Mouse (Mus musculus): ENCODE measurements at regions not wholly inside any gene's neighbourhood (a gene's known extent, or its start where the extent isn't known, plus 50 kb on each side); places are given as distances from the start of the nearest gene placed in this dataset.

DNA sequence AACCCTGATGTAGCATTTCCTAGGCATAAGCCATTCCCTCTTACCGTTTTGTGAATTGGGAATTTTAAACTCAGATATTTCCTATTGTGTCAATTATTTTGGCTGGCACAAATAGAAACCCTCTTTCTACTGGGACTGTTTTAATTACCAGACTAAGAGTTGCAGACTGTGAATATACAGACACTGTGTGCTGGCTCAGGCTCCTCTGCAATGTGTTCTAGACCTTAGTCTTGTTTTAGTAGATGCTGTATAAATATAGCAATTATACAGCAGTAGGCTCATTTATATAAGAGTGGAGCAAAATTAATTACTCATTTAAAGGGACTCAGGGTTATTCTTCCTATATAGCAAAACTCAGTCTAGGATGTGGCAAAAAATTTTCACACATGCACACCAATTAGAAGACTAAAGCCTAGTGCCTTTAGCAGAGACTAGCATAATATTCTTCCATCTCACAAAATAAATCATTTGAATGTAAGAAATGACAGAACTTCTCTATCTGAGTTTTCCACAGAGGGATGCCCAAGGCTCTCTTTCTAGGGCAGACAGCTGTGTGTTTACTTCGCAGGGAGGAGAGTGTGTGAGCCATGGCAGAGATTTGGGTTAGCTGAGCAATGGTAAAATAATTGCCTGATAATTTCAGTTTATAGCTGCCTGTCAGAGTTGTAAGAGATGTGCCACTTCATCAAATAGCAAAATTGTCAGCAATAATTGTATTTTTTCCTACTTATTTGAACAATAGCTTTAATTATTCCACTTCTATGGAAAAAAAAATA, 941.9 kb downstream of the Stpg2 start:
- no peak for DNase-seq (ENCODE audit: low spot score)
- intact Hi-C loops (cut with DNase I): no loop called here

DNA sequence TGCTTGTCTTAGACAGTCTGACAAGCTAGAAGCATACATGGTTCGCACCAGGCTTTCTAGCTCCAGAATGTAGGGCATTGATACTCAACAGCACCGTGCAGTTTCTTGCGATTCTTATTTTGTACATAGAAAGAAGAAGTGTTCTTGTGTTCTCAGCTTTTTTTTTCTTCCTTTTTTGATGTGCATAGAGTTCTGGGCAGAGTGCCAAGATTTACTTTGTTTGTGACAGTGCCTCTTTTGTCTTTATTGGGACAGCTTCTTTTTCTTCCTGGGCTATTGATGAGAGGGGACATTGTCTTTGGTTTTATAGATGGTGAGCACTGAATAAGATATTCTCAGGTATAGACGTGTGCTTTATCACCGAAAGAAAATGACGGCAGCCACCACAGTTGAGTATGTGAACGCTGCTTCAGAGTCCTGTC, 945.0 kb downstream of the Stpg2 start:
- intact Hi-C loops (cut with DNase I): no loop called here

DNA sequence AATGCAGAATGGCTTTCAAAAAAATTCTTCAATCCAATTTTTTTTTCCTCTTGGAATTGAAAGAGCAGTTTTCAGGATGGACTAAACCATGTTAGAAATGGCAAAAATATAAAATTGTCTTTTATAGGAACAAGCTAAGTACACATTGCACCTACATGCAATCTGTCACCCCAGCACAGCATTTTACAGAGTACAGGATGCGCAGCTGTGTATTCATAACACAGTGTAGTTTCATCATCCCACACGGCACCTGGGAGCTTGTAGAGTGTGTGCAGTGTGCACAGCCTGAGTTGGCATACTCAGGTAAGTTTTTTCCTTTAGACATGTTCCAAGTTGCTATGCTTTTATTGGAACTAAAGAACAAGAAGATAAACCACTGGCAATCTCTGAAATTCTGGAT, 974.0 kb downstream of the Stpg2 start:
- no peak for DNase-seq (ENCODE audit: low spot score)
- intact Hi-C loops (cut with DNase I): no loop called here

More for the DNA sequence above, 945.0 kb downstream of the Stpg2 start:
- no peak for DNase-seq (ENCODE audit: low spot score)

DNA sequence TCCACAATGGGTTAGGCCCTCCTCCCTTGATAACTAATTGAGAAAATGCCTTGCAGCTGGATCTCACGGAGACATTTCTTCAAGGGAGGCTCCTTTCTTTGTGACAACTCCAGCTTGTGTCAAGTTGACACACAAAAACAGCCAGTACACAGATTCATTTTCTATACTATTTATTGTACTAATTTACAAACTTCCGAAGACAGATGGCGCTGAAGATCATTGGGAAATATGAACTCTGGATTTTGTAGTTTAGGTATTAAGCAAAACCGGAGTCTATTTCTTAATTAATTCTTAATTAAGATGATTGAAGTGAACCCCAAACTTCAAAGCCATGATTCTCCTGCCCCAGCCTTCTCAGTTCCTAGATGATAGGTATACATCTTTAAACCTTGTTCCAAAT, 977.2 kb downstream of the Stpg2 start:
- DNase-seq (ENCODE audit: low spot score): no peak
- intact Hi-C loops (cut with DNase I): no loop called here

DNA sequence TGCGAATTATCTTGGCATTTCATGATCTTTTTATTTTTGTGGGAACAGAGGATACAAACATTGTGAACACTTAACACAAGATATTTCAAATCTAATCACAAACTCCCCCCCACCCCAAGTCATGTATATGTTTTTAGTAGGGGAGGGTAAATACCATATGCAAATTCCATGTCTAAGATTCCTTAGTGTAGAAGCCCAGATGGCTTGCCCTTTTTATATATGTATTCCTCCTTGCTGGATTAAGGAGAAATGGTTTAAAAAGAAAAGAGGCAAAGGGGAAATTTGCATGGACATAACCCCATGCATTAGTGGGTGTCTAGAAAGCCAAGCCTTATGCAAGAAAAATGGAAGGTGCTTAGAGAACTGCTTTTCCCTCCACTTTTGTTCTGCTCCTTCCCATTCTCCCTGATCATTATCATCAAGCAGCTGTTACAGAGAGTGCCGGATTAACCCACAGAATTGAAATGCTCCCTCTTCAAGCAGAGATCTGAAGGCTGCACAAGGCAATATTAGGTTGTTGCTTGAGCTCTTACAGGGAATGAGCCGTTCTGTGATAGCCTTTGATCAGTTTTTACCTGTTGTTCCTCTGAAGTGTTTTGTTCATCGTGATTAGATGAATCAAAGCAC, 979.5 kb downstream of the Stpg2 start:
- no peak for DNase-seq (ENCODE audit: low spot score)
- intact Hi-C loops (cut with DNase I): no loop called here

DNA sequence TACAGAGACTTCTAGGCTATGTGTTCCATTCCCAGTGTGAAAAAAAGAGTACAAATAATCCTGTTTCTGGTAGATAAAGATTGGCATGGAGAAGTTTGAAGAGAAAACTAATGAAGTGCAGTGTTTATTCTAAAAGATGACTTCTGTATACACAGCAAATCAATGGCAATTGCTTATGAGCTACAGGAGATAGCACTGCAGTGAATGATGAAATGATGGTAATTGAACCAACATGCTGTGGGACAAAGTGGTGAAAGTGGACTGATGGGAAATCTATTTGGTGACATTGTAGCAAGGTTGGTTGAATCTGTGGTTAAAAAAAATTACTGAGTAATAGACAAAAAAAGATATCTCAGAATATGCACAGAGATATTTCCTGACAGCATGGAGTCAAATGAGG, 1000.4 kb downstream of the Stpg2 start:
- no peak for DNase-seq (ENCODE audit: low spot score)
- intact Hi-C loops (cut with DNase I): no loop called here

DNA sequence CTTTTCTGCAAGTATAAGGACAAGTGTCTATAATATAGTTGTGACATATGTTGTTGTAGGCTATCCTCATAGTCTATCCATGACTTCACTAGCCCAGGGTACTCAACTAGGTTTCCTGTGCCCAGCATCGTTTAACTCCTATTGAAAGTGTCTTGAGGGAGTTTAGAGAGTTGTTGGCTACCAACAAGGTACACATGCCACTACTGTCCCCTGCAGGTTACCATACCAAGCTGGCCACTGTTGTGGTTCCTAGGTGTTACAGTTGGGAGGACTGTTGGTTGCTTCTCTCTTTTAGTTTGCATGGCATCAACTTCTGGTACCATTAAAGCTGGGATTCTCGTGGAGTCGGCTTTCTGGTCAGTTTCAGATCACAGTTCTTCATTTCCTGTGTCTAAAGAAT, 990.7 kb downstream of the Pdha2 start:
- no peak for DNase-seq (ENCODE audit: low spot score)
- intact Hi-C loops (cut with DNase I): no loop called here

DNA sequence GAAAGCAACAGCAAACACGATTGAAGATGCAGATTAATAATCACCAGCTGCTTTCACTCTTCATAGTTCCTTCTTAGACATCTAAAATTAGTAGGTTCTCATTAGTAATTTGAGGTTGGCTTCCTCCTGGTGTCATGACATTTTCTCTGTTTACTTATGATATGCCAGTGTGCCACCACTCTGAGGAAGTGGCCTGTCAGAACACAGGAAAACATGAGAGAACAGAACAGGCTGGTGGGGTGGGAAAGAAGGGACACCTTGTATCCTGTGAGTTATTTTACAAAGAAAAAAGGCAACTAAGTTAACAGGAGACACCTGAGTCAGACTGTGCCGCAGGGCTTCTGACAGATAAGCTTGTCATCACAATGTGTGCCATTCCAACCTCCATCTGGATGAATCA, 981.4 kb downstream of the Pdha2 start:
- no peak for DNase-seq (ENCODE audit: low spot score)
- intact Hi-C loops (cut with DNase I): no loop called here

DNA sequence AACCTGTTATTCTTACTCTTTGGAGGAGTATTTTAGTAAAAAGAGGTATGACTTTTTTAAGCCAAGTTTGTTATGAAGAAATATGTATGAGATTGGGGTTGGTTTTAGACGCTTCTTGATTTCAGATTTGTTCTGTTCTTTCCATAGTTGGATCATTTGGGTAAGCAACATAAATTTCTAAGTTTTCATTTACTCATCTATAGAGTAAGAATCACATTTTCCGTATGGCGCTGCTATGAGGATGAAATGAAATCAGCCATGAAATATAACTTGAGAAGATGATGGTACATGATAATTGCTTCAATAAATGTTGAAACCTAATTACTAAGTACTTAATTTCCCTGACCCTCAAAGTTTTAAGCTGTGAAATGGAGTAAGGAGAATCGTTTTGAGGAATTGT, 979.0 kb downstream of the Pdha2 start:
- intact Hi-C loops (cut with DNase I): no loop called here

DNA sequence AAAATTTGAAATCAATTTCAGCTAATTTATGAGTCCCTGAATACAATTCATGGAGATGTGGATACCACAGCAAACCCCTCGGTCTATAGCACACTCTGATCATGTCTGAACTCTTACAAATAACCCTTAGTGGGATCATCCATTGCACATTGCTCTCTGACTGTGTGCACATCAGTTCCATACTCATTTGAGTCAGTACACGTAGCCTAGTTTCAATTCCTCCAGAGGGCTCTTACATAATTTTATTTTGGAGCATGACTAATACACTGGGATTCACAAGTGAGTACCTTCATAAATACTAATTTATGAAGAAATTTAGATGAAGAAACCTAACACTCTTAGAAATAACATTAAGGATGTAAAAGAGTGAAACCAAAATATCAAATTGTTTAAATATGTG, 978.3 kb downstream of the Pdha2 start:
- intact Hi-C loops (cut with DNase I): no loop called here
- no peak for DNase-seq (ENCODE audit: low spot score)

More for the DNA sequence above, 979.0 kb downstream of the Pdha2 start:
- no peak for DNase-seq (ENCODE audit: low spot score)

DNA sequence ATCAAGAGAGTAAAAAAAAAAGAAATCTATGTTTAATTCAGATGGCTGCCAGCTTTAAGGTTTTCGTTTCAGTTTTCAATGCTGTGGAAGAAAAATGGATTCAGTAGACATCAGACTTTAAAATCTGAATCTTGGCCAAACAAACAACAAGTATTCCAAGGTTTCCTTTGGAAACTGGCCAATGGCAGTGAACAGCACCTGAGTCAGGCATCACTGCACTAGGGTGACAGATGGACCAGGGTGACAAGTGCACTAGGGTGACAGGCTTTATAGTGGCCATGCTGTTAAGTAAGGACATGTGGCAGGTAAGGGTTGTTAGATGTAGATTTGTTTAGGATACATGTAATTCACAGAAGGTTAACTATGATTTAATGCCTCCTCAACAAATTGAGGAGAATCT, 972.9 kb downstream of the Pdha2 start:
- intact Hi-C loops (cut with DNase I): no loop called here
- DNase-seq (ENCODE audit: low spot score): no peak

Small RNA genes lying in the stretch of these regions (microRNA-seq; reads per million reads assigned to microRNA genes)
- gene Mir7j: 45.0 reads per million, percentile 48 among the genes with 10 or more reads in this experiment

Data from heart, postnatal 25 days (tissue).